Mouse (Mus musculus): ENCODE measurements at regions not wholly inside any gene's neighbourhood (a gene's known extent, or its start where the extent isn't known, plus 50 kb on each side); places are given as distances from the start of the nearest gene placed in this dataset.

DNA sequence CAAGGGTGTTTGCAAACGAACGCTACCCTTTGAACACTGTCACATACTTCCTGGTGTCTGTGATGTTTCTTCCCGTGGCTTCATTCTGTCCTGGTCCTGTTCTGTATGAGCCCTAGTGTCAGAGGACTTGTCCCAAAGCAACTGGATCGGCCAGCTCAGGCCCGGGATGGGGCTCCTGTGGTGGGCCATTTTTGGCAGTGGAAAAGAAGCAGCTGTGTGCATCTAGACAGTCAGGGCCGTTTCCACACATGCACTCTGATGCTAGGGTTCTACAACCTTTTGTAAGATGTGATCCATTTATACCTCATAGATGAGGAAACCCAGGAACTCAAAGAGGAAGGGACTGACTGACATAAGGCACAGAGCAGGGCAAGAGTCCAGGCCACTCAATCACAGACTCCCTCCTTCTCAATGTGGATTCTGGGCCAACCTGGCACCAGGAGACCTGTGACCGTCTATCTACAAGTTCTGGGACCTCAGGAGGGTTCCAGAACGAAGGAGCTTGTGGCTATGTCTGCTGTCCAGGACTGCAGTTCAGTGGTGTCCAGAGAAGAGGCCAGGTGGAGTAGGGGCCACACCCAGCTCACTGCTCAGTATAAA, 155.2 kb downstream of the Trim29 start:
- Histone ChIP-seq H3K27me3 (replicated peaks; ENCODE audit: control insufficient read depth, insufficient read depth, low read length) (no peaks in the 10 kb centered on the region), H3K36me3 (ENCODE audit: control insufficient read depth, insufficient read depth, low read length) (no peaks in the 10 kb centered on the region), H3K27ac (ENCODE audit: insufficient read depth, low read depth, low read length) (peak overlapping the region; percentile 95), H3K4me1 (ENCODE audit: control insufficient read depth, insufficient read depth, low read length) (peaks cover 25% of the 10 kb centered on the region), H3K4me3 (ENCODE audit: insufficient read depth, low read depth, low read length) (no peak overlapping the region)
- DNase-seq = peak; percentile 65
- 66% methylated on average over 8 of the region's 8 CpGs for WGBS
- TF ChIP-seq POLR2A (IDR thresholded peaks at IDR 0.05; ENCODE audit: low read depth, low read length) (no peak), CTCF (conservative IDR thresholded peaks at IDR 0.05; ENCODE audit: insufficient read depth, insufficient read length, low read depth, low read length) (no peak)

DNA sequence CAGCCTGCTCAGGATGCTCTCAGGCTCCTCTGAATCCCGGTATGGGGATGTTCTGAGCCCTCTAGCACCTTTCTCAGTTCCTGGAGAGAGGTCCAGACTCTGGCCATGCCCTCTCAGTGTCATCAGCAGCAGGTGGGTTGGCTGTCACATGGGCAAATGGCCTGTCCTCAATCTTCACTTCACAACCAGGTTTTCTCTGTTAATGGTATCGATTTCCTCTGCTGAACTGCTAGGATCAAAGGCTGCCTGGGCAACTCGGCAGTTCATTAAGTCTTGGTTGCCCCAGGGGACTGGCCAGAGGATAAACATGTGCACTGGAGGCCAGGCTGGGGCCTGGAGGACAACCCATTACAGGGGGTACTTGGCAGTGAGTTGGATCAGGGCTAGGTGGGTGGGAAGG, 156.2 kb downstream of the Trim29 start:
- TF ChIP-seq POLR2A (IDR thresholded peaks at IDR 0.05; ENCODE audit: low read depth, low read length) = no peak
- TF ChIP-seq CTCF (conservative IDR thresholded peaks at IDR 0.05; ENCODE audit: insufficient read depth, insufficient read length, low read depth, low read length) = no peak
- DNase-seq = no peak
- Histone ChIP-seq H3K36me3 (ENCODE audit: control insufficient read depth, insufficient read depth, low read length) (no peaks in the 10 kb centered on the region), H3K4me3 (ENCODE audit: insufficient read depth, low read depth, low read length) (no peak overlapping the region), H3K4me1 (ENCODE audit: control insufficient read depth, insufficient read depth, low read length) (peaks cover 24% of the 10 kb centered on the region), H3K27me3 (replicated peaks; ENCODE audit: control insufficient read depth, insufficient read depth, low read length) (no peaks in the 10 kb centered on the region), H3K27ac (ENCODE audit: insufficient read depth, low read depth, low read length) (no peak overlapping the region)
- 30% methylated on average over 3 of the region's 3 CpGs for WGBS

DNA sequence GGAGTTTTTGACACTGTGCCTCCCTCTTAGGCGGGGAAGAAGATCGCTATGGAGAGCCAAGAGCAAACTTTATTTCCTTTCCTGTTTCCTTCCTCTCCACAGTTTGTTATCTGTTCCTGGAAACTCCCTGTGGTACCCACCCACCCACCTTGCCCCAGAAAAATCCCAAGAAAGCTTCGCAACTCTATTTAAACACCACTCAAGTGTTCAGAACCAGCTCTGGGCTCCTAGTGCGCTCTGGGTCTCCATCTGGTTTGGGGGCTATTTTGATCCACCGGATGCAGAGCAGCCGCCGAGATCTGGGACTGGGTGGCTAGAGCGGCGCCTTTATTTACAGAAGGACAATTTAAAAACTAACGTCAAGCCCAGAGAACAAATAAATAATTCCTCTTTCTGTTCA, 158.6 kb downstream of the Trim29 start:
- 80% methylated on average over 10 of the region's 10 CpGs for WGBS

DNA sequence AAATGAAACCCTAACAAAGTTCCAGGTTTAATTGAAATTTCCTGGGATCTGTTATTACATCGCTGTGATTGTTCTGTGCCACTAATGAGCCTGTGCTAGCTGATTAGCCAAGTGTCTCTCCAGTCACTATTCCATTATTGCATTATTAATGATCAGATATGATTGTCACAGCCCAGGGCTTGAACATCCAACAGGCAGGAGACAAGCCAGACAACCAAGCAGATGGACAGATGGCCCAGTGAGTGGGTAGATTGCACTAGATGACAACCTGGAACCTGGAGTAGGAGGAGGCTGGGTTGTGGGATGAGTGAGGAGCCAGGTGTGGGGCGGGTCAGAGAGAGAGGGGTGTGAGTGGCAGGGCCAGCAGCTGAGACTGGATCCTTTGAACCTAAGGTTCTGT, 161.6 kb downstream of the Trim29 start:
- H3K27ac ChIP-seq (ENCODE audit: insufficient read depth, low read depth, low read length) = no peak overlapping the region
- no peak overlapping the region for H3K4me3 ChIP-seq (ENCODE audit: insufficient read depth, low read depth, low read length)
- no peaks in the 10 kb centered on the region for H3K4me1 ChIP-seq (ENCODE audit: control insufficient read depth, insufficient read depth, low read length)
- no peaks in the 10 kb centered on the region for H3K27me3 ChIP-seq (replicated peaks; ENCODE audit: control insufficient read depth, insufficient read depth, low read length)
- no peak for DNase-seq
- TF ChIP-seq POLR2A (IDR thresholded peaks at IDR 0.05; ENCODE audit: low read depth, low read length) (no peak), CTCF (conservative IDR thresholded peaks at IDR 0.05; ENCODE audit: insufficient read depth, insufficient read length, low read depth, low read length) (no peak)
- H3K36me3 ChIP-seq (ENCODE audit: control insufficient read depth, insufficient read depth, low read length) = no peaks in the 10 kb centered on the region
- 81% methylated on average over 2 of the region's 2 CpGs for WGBS

More for the DNA sequence above, 158.6 kb downstream of the Trim29 start:
- TF ChIP-seq CTCF (conservative IDR thresholded peaks at IDR 0.05; ENCODE audit: insufficient read depth, insufficient read length, low read depth, low read length) (no peak), POLR2A (IDR thresholded peaks at IDR 0.05; ENCODE audit: low read depth, low read length) (no peak)
- DNase-seq = no peak
- H3K4me3 ChIP-seq (ENCODE audit: insufficient read depth, low read depth, low read length) = no peak overlapping the region
- no peaks in the 10 kb centered on the region for H3K27me3 ChIP-seq (replicated peaks; ENCODE audit: control insufficient read depth, insufficient read depth, low read length)
- H3K36me3 ChIP-seq (ENCODE audit: control insufficient read depth, insufficient read depth, low read length) = no peaks in the 10 kb centered on the region
- no peak overlapping the region for H3K27ac ChIP-seq (ENCODE audit: insufficient read depth, low read depth, low read length)
- peaks cover 18% of the 10 kb centered on the region for H3K4me1 ChIP-seq (ENCODE audit: control insufficient read depth, insufficient read depth, low read length)

DNA sequence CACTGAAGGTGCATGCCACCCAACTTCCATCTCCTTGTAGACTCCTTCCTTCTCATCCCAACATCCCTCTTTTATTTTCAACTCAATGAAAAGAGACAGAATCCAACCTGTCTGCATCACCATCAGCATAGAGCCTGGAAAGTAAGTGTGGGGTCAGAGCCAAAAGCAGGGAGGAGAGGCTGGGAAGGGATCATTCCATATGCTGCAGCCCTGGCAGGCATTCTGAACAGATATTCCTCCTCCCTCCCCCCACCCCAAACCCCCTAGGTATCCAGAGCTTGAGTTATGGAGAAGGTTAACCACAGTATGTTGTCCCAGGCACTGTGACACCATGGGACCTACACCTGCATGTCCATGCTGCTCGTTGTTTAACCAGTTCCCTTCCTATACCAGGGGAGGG, 162.5 kb downstream of the Trim29 start:
- DNase-seq = no peak
- Histone ChIP-seq H3K36me3 (ENCODE audit: control insufficient read depth, insufficient read depth, low read length) (no peaks in the 10 kb centered on the region), H3K27ac (ENCODE audit: insufficient read depth, low read depth, low read length) (no peak overlapping the region), H3K27me3 (replicated peaks; ENCODE audit: control insufficient read depth, insufficient read depth, low read length) (no peaks in the 10 kb centered on the region), H3K4me3 (ENCODE audit: insufficient read depth, low read depth, low read length) (no peak overlapping the region), H3K4me1 (ENCODE audit: control insufficient read depth, insufficient read depth, low read length) (no peaks in the 10 kb centered on the region)
- TF ChIP-seq POLR2A (IDR thresholded peaks at IDR 0.05; ENCODE audit: low read depth, low read length) (no peak), CTCF (conservative IDR thresholded peaks at IDR 0.05; ENCODE audit: insufficient read depth, insufficient read length, low read depth, low read length) (no peak)
- WGBS = 70% methylated on average over 1 of the region's 1 CpGs

DNA sequence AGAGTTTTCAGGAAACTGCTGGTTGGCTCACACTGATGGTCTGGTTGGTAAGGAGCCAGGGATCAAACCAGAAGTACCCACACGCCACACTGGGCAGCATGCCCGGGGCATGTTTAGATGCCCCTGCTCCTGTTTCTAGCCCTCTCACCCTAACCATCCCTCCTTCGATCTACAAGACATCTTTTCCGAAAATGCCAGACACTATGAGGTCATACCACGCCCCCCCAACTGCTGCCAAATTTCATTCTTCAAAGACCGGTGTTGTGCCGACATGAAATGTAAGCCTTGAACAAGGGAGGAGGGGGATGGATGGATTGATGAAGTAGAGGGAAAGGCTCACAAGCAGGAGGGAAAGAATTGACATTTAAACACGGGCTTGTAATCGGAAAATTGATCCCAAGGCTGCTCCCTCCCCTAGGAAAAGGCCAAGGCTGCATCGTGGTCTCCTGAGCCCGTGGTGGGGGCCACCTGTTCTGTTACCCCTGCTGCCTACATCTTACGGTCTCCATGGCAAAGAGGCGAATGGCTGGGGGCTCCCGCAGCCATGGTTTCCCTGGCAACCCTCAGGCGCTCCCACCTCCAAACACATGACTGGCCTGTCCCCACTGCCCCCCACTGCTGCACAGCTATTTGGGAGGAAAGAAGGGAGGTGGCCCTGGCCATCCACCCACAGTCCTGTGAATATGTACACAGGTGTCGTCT, 163.1 kb downstream of the Trim29 start:
- 64% methylated on average over 16 of the region's 16 CpGs for WGBS
- no peak for TF ChIP-seq CTCF (conservative IDR thresholded peaks at IDR 0.05; ENCODE audit: insufficient read depth, insufficient read length, low read depth, low read length)
- TF ChIP-seq POLR2A (IDR thresholded peaks at IDR 0.05; ENCODE audit: low read depth, low read length) = no peak
- no peaks in the 10 kb centered on the region for H3K27me3 ChIP-seq (replicated peaks; ENCODE audit: control insufficient read depth, insufficient read depth, low read length)
- no peak for DNase-seq
- no peaks in the 10 kb centered on the region for H3K4me1 ChIP-seq (ENCODE audit: control insufficient read depth, insufficient read depth, low read length)
- H3K4me3 ChIP-seq (ENCODE audit: insufficient read depth, low read depth, low read length) = no peak overlapping the region
- no peak overlapping the region for H3K27ac ChIP-seq (ENCODE audit: insufficient read depth, low read depth, low read length)
- H3K36me3 ChIP-seq (ENCODE audit: control insufficient read depth, insufficient read depth, low read length) = no peaks in the 10 kb centered on the region

DNA sequence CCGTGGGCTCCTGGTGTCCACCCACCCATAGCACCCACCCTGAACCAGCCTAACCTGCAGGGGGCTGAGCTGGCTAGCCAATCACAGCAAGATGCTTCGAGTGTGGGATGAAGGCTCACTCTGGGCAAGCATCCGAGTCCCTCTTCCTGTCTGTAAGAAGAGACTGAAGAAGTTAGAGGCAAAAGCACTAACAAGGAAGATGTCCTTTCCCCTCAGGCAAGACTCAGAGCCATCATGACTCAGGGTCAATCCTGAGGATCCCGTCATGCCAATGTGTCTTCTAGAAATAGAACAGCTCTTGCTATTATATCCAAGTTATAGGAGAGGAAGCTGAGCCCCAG, 163.6 kb downstream of the Trim29 start:
- Histone ChIP-seq H3K4me1 (ENCODE audit: control insufficient read depth, insufficient read depth, low read length) (no peaks in the 10 kb centered on the region), H3K27me3 (replicated peaks; ENCODE audit: control insufficient read depth, insufficient read depth, low read length) (no peaks in the 10 kb centered on the region), H3K4me3 (ENCODE audit: insufficient read depth, low read depth, low read length) (no peak overlapping the region), H3K36me3 (ENCODE audit: control insufficient read depth, insufficient read depth, low read length) (no peaks in the 10 kb centered on the region), H3K27ac (ENCODE audit: insufficient read depth, low read depth, low read length) (no peak overlapping the region)
- no peak for DNase-seq
- 64% methylated on average over 4 of the region's 4 CpGs for WGBS
- no peak for TF ChIP-seq CTCF (conservative IDR thresholded peaks at IDR 0.05; ENCODE audit: insufficient read depth, insufficient read length, low read depth, low read length)

All from kidney, adult 2 months (tissue).